Comparison of ENCODE assay signal across 8 mouse cellular contexts in genomic region chr3:121815549-121816235, GRCm38 (mm10). TPM values are rescaled to one million over a fixed set of nuclear protein-coding genes. Genes with fewer than 3 reads are reported as not detected.
A peak's percentile ranks its signal among the peaks of the same experiment; 100 is the strongest.
DNase-seq lines count a peak whose midpoint lies in the region; ATAC-seq and TF ChIP-seq lines count a peak whose summit lies in the region.

No protein-coding gene starts in this region.

- H3K4me3 ChIP-seq in lung, postnatal 0 days (ENCODE audit: low read depth, low read length), result peak overlapping the region; percentile 86
- H3K4me3 ChIP-seq in embryonic facial prominence, embryonic 10.5 days, result peak overlapping the region; percentile 92
- H3K4me3 ChIP-seq in intestine, embryonic 15.5 days (replicated peaks), result peak overlapping the region; percentile 85
- H3K4me3 ChIP-seq in neural tube, embryonic 13.5 days, result peak overlapping the region; percentile 62

- no peaks in the 10 kb centered on the region for H3K9me3 ChIP-seq in lung, postnatal 0 days (ENCODE audit: low read length)
- no peaks in the 10 kb centered on the region for H3K9me3 ChIP-seq in embryonic facial prominence, embryonic 10.5 days
- no peaks in the 10 kb centered on the region for H3K9me3 ChIP-seq in intestine, embryonic 15.5 days
- H3K9me3 ChIP-seq in neural tube, embryonic 13.5 days, result no peaks in the 10 kb centered on the region

- peak overlapping the region; percentile 99 for H3K27ac ChIP-seq in lung, postnatal 0 days (ENCODE audit: low read length)
- peak overlapping the region; percentile 98 for H3K27ac ChIP-seq in embryonic facial prominence, embryonic 10.5 days (replicated peaks)
- peak overlapping the region; percentile 99 for H3K27ac ChIP-seq in intestine, embryonic 15.5 days
- H3K27ac ChIP-seq in neural tube, embryonic 13.5 days (replicated peaks), result peak overlapping the region; percentile 98

- H3K4me2 ChIP-seq in lung, postnatal 0 days (replicated peaks; ENCODE audit: low read depth, low read length), result peak overlapping the region; percentile 71
- peak overlapping the region; percentile 55 for H3K4me2 ChIP-seq in intestine, embryonic 15.5 days (replicated peaks)
- H3K4me2 ChIP-seq in neural tube, embryonic 13.5 days, result peak overlapping the region; percentile 75

- no peaks in the 10 kb centered on the region for H3K36me3 ChIP-seq in lung, postnatal 0 days (ENCODE audit: insufficient read depth, low read length)
- H3K36me3 ChIP-seq in embryonic facial prominence, embryonic 10.5 days (replicated peaks), result no peaks in the 10 kb centered on the region
- no peaks in the 10 kb centered on the region for H3K36me3 ChIP-seq in intestine, embryonic 15.5 days
- no peaks in the 10 kb centered on the region for H3K36me3 ChIP-seq in neural tube, embryonic 13.5 days

- TF ChIP-seq CTCF in lung, postnatal 0 days (IDR thresholded peaks at IDR 0.05), result no peak

- H3K9ac ChIP-seq in lung, postnatal 0 days (replicated peaks; ENCODE audit: low read depth), result peak overlapping the region; percentile 86
- peak overlapping the region; percentile 96 for H3K9ac ChIP-seq in intestine, embryonic 15.5 days
- H3K9ac ChIP-seq in neural tube, embryonic 13.5 days, result peak overlapping the region; percentile 90

- peak; percentile 72 for DNase-seq in lung, postnatal 0 days (ENCODE audit: low spot score)
- DNase-seq in lung, adult 18-20 months, result no peak
- no peak for DNase-seq in embryonic facial prominence, embryonic 10.5 days (ENCODE audit: low spot score)
- no peak for DNase-seq in layer of hippocampus, adult 11-12 months (ENCODE audit: low spot score)
- no peak for DNase-seq in adrenal gland, adult 8-10 months
- no peak for DNase-seq in lung, postnatal 14 days

- ATAC-seq in lung, postnatal 0 days, result no peak
- ATAC-seq in intestine, embryonic 15.5 days, result no peak
- no peak for ATAC-seq in neural tube, embryonic 13.5 days (ENCODE audit: low read depth)

- H3K4me1 ChIP-seq in lung, postnatal 0 days (ENCODE audit: insufficient read depth, low read depth, low read length), result 0 out of 2 replicates have a peak, but pooled peaks cover 3% of the 10 kb centered on the region
- peaks cover 34% of the 10 kb centered on the region for H3K4me1 ChIP-seq in embryonic facial prominence, embryonic 10.5 days
- peaks cover 11% of the 10 kb centered on the region; the same call in 1 of the 2 replicates for H3K4me1 ChIP-seq in intestine, embryonic 15.5 days (replicated peaks)
- H3K4me1 ChIP-seq in neural tube, embryonic 13.5 days (replicated peaks), result peaks cover 34% of the 10 kb centered on the region

- no peak for TF ChIP-seq EP300 in lung, postnatal 0 days (IDR thresholded peaks at IDR 0.05)

- H3K27me3 ChIP-seq in lung, postnatal 0 days (replicated peaks; ENCODE audit: insufficient read depth, low read length), result no peaks in the 10 kb centered on the region
- no peaks in the 10 kb centered on the region for H3K27me3 ChIP-seq in embryonic facial prominence, embryonic 10.5 days (replicated peaks; ENCODE audit: low read depth, poor library complexity, severe bottlenecking)
- no peaks in the 10 kb centered on the region for H3K27me3 ChIP-seq in intestine, embryonic 15.5 days (replicated peaks)
- H3K27me3 ChIP-seq in neural tube, embryonic 13.5 days, result no peaks in the 10 kb centered on the region

- WGBS in lung, postnatal 0 days, result 9% methylated on average over 16 of the region's 16 CpGs
- 31% methylated on average over 16 of the region's 16 CpGs for WGBS in embryonic facial prominence, embryonic 10.5 days
- WGBS in intestine, embryonic 15.5 days, result 12% methylated on average over 16 of the region's 16 CpGs
- 22% methylated on average over 16 of the region's 16 CpGs for WGBS in neural tube, embryonic 13.5 days

RNA-seq across cellular contexts. Expression of gene Abcd3, which starts 0.6 kb away (rescaled TPM):
- polyA plus RNA-seq in lung, postnatal 0 days (2015; fragmentation: Nextera tagmentation; extraction: Ambion mirVana), result 94.1 and 100 TPM in 2 replicates
- 40.1 and 44.0 TPM in 2 replicates for polyA plus RNA-seq in embryonic facial prominence, embryonic 10.5 days (2016; fragmentation: Nextera tagmentation; extraction: Ambion mirVana)
- 59.4 and 61.7 TPM in 2 replicates for polyA plus RNA-seq in intestine, embryonic 15.5 days (2015; fragmentation: Nextera tagmentation; extraction: Ambion mirVana)
- polyA plus RNA-seq in neural tube, embryonic 13.5 days (2015; fragmentation: Nextera tagmentation; extraction: Ambion mirVana), result 63.2 and 75.3 TPM in 2 replicates
- 10 to 100 TPM; 73.7 to 90.3 (median 78.7) TPM for total RNA-seq in adrenal gland, adult 8-10 months (2022)
